Mouse (Mus musculus): ENCODE measurements around the gene Kif21b.

Kif21b gene

GRCm38 (mm10) chr1:136128944-136129589, 2.1 kb upstream of the Kif21b start:
- no peak for DNase-seq (ENCODE audit: low spot score)

DNA sequence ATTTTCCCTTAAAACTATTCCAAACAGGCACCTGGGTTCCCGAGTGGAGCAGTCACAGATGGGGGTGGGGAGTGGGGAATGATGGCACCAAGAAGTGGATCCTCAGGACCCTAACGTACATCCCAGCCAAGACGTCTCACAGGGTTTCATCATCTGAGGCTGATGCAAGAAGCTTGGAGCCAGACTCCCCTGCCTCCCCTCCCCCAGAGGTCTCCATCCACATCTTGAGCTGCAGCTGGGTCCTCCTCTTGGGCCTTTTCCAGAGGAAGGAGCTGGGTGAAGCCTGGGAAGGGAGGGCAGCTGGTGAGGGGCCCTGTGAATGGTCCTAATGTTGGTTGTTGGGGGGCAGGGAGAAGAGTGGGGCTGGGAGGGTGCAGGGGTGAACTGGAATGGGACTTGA, 1.1 kb upstream of the Kif21b start:
- peak; percentile 83 for DNase-seq (ENCODE audit: low spot score)

DNA sequence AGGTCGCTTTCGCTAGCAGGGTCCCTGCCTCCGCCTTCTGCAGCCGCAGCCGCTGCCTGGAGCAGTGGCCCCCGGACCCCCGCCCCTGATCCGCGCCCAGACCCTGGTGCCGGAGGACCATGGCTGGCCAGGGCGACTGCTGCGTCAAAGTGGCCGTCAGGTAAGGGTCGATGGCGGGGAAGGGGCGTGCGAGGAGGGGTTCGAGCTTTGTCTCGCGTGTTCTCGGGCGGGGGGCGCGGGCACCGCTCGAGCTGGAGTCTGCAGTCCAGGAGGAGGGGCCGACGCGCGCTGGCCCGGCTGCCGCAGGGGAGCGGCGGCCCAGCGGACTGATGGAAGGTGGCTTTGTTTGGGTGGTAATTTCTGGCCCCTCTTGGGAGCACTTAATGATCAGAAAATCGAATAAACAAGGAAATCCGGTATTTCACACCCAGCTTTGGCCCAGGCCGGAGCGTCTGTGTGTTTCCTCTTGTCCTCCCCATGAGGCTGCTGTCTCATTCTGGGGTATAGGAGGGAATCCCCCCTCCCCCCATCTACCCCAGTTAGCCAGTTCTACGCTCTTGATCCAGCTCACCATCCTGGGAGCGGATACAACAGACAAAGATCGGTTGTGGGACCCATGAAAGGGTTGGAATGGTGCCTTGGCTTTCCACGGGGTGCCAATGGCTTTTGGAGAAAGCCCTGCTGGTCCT, 558 bp downstream of the Kif21b start:
- DNase-seq (ENCODE audit: low spot score) = no peak

DNA sequence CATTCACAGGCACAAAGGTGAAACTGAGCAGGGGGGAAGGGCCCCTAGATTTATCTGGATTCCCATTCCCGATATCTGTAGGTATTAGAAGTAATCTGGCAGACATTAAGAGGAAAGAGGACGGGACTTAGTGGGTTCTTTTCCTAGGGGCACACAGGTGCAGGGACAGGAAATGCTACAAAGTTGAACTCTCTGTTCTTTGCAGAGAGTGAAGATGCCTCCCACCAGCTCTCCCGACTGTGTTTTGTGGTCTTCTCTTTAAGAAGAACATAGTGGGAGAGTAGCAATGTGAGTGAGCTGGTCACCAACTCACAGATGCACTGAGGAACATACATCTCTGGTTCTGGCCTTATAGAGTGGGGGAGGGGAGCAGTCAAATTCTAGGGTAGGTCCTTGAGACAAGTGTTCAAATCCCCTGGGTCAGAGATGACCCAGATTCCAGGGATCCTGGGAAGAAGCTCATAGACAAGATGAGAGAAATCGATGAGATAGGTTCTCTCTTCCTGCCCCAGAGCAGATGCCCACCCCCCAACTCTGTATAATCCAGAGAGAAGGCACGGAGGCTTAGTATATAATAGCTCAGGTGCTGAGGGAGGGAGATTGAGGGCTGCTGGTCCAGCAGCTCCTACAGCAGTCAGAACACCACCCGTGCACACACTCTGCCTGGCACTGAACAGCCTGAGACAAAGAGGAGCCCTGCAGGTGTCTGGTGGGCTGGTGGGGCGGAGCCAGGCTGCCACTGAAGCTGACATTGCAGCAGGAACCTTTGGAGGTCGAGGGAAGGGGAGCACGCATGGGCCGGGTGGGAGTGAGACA, 1.4 kb downstream of the Kif21b start:
- DNase-seq (ENCODE audit: low spot score) = no peak

DNA sequence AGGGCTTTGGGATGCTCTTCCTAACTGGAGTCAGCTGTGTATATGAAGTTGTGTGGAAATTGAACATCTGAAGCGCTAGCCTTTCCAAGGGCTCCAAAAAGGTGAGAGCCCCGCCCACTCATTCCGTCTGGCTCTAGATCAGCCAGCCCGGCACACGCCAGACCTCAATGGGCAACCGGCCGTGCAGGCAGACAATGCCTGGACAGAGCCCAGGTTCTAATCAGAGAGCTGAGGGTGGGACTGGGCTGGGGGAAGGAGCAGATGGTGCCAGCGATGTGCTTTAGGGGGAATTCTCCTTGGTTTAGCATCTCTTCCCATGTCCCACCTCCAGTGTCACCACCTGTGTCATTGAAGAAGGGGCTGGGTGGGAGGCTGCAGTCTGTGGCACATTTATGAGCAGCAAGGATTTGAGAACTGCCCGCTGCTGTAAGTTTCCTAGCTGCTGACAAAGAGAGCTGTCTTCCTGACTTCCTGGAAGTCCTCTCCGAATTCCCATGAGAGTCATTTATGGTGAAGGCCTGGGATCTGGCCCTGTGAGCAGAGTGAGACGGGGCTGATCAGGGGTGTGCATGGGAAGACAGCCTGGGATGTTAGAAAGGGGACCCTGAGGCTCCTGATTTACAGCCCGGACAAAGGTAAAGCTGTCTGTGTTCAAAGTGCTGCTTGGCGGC, 2.5 kb downstream of the Kif21b start:
- DNase-seq (ENCODE audit: low spot score) = peak; percentile 67

- no peak for DNase-seq (ENCODE audit: low spot score)
Measured at GRCm38 (mm10) chr1:136134547-136134946, 3.4 kb downstream of the Kif21b start.

DNA sequence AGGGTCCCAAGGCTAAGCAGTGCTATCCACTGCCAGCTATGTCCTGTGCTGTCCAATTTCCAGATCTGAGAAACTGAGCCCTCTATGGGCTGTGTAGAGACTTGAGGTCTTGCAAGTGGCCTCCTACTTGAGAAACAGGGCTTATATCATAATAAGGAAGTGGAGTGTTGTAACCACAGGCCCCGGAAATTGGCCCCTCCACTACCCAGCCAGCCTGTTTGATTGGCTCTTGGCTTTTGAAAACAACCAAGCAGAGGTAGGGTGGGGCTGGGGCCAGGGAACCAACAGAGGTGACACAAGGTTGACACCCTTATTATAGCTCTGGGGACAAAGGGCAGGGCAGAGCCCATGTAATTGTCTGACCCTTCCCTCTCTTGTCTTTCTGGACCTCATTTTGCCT, 3.9 kb downstream of the Kif21b start:
- DNase-seq (ENCODE audit: low spot score) = no peak

- no peak for DNase-seq (ENCODE audit: low spot score)
Measured at GRCm38 (mm10) chr1:136135777-136136444, 4.7 kb downstream of the Kif21b start.

- peak; percentile 66 for DNase-seq (ENCODE audit: low spot score)
Measured at GRCm38 (mm10) chr1:136136547-136136946, 5.4 kb downstream of the Kif21b start.

DNA sequence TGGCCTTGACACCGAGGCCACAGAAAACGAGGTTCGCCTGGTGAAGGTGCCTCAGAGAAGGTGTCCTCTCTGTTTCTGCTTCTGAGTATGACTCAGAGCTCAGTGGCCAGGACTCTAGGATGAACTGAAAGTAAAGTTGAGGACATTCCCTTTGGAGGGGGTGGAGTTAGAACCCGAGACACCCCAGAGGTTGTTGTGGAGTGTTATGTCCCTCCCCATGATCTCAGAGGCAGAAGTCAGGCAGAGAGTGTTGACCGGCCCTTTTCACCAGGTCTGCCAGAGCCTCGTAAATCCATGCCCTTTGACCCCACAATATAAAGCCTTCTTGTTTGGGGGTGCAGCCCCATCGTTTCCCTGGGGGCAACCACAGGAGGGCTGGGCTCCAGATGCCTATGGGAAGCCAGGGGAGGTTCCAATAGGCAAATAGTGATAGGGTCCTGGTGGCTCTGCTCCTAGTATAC, 5.9 kb downstream of the Kif21b start:
- DNase-seq (ENCODE audit: low spot score) = peak; percentile 45

GRCm38 (mm10) chr1:136137575-136137974, 6.4 kb downstream of the Kif21b start:
- peak; percentile 82 for DNase-seq (ENCODE audit: low spot score)

DNA sequence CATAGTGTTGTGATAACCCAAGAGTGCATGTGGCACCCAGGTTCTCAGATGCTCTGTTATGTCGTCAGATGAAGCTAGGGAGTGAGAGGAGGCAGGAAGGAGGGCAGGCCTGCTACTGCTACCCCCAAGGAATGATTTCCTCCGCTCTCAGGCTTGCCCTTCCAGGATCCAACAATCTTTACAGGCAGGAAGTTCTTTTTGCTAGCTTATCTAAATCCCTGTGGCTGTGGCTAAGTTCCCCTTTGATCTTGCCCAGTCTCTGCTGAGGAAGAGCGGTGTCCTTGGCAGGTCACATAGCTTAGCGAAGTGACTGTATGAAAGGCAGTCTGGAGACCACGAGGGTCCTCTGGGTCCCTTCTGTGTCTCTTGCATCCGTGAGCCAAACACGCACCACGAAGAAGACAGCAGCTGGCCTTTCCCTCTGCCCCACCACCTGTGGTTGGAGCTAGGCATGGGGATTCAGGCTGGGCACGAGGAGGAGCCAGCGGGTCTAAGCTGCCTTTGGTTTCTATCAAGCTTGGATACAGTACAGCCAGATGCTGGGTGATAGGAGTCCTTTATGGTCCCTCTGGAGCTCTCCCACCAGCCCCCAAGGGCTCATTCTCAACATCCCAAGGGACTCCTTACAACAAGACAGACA, 7.1 kb downstream of the Kif21b start:
- no peak for DNase-seq (ENCODE audit: low spot score)

DNA sequence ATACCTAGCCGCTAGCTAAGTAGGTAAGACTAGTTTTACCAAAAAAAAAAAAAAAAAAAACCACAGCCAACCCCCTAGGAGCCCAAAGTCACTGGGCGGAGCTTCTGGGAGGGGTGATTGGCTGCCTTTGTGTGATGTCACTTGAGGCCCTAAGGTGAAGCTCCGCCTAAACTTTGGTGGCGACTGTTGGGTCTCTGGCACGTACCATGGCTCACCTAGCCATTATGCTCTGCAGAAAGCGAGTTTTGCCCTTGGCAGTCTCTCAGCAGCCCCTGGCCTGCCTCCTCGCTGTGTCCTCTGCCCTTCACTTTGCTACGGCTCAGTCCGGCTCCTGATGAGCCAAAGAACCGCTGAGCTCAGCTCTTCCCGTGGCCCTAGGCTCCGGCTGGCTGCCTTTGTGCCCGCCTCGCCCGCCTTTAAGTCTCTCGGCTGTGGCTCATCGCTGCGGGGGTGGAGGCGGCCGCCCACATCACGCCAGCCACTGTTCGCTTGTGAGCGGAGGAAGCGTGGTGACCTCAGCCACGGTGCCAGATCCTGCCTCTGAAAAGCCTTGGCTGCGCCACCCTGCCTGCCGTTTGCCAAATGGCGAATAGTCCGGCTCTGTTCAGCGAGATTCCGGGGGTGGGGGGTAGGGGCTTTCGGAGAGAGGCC, 8.9 kb downstream of the Kif21b start:
- peak; percentile 76 for DNase-seq (ENCODE audit: low spot score)

- DNase-seq (ENCODE audit: low spot score) = peak; percentile 54
Measured at GRCm38 (mm10) chr1:136141176-136141950, 10.2 kb downstream of the Kif21b start.

DNA sequence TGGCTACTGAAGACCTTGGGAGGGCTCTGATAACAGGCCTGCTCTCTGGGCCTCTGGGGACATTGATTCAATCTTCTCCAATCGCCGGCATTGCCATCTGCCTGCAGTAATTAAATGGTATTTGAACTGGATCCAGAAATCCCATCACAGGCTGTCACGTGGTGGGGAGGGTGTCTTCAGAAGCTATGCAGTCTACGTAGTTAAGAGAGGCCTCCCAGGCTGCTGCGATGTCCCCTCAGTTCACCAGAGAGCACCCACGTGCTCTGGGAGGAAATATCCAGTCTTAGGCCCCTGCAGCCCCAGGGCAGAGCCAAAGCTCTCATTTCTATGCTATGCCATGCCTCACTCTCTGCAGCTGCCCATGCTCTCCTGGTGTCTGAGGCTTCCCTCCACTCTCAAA, 11.1 kb downstream of the Kif21b start:
- DNase-seq (ENCODE audit: low spot score) = peak; percentile 90

- no peak for DNase-seq (ENCODE audit: low spot score)
Measured at GRCm38 (mm10) chr1:136143514-136143913, 12.3 kb downstream of the Kif21b start.

- no peak for DNase-seq (ENCODE audit: low spot score)
Measured at GRCm38 (mm10) chr1:136149702-136150101, 18.5 kb downstream of the Kif21b start.

- DNase-seq (ENCODE audit: low spot score) = no peak
Measured at GRCm38 (mm10) chr1:136151371-136151770, 20.2 kb downstream of the Kif21b start.

GRCm38 (mm10) chr1:136156304-136156703, 25.1 kb downstream of the Kif21b start:
- no peak for DNase-seq (ENCODE audit: low spot score)

DNA sequence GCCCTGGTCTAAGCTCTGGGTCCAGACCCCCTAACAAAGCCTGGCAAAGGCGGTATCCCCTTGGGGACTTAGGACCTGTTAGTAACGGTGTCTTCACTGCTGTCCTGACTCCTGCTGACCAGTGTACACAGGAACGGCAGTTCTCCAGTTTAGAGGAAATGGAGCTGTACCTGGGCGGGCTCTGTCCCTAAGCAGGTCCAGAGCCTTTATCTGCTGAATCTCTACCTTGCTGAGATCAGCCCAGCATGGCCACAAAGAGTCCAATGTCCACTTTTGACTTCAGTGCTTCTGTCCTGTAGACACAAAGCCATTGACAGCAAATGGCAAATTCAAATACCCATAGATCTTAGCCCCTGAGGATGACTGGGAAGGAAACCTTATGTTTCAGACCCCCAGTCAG, 25.8 kb downstream of the Kif21b start:
- no peak for DNase-seq (ENCODE audit: low spot score)
